Mouse (Mus musculus) thymus, postnatal 4 days (tissue): ENCODE measurements around the gene Apol6.
A peak's percentile ranks its signal among the peaks of the same experiment; 100 is the strongest.

Experiments
- DNase-seq: peaks from one replicate; pipeline ENCODE4 v3.0.0; 2021

Apol6 gene

GRCm38 (mm10) chr15:77044597-77045320 is at the start of gene Apol6:
Gene Apol6, plus strand, starts transcription at chr15:77044729.
- no peak for DNase-seq

- DNase-seq: no peak
Observed at GRCm38 (mm10) chr15:76998048-76998447, 46.5 kb upstream of the Apol6 start.

DNA sequence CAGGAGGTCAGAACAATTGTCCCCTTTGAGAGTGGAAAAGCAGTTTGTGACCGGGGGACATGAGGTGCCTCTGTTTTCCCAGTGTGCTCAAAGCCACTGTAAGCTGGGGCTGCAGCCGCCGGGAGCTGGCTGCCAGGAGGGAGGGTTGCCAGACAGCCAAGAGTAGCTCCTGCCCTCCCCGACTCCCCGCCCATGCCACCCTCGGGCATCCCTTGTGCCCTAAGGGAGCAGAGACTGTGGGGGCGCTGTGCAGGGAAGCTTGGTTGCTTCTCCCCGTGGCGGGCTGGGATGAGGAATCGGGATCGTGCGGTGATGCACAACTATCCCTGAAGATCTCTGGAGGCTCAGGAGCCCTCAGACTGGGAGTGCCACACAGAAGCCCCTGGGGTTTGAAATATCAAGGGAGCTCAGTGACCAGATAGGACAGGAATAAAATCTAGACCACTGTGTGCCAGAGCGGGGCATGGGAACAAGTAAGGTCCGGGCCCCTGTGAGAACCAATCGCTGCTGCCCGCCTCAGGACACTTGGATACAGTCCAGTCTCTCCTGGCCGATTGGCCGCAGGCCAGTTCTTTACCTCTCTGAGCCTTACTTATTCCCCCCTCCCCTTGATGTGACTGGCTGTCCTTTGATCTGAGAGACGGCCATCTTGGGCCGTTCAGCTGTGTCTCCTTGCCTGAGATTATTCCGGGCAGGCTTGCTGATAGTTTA is 45.5 kb upstream of the Apol6 start:
- DNase-seq: no peak

GRCm38 (mm10) chr15:77003173-77003867 is 41.2 kb upstream of the Apol6 start:
- DNase-seq: no peak

DNA sequence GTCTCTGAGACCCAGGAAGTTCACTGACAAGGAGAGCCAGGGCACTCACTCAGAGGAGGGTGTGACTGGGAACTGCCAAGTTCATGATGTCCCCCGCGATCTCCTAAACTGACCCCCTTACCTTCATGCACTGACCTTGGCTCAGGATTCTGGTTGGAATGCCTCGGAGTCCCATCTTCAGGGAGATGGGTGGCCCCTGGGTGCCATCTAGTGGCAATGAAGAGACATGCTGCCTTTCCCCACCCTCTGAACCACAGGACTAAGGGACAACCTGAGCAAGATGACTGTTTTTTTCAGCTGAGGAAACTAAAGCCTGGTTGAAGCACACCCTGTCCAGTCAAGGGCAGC is 40.7 kb upstream of the Apol6 start:
- DNase-seq: peak; percentile 24

GRCm38 (mm10) chr15:77008851-77009250 is 35.7 kb upstream of the Apol6 start:
- DNase-seq: no peak

- no peak for DNase-seq
Observed at GRCm38 (mm10) chr15:77013753-77014241, 30.7 kb upstream of the Apol6 start.

DNA sequence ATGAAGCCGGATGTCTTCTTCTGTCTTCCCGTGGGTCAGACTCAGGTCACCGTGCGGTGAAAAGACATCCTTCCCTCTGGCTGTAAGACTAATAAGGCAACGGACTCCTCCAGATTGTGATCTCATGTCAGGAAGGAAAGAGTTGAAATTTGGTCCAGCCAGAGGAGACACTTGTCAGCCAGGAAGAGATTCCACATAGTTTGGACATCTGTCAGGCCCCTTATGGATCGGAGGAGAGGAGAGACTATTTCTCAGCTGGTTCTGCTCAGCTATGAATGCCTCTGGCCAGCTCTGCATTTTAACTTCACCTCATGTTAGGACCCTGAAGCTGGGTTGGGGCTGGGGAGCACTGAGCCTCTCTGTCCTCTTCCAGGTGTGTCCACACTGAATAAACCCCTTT is 30.1 kb upstream of the Apol6 start:
- DNase-seq: no peak

GRCm38 (mm10) chr15:77014985-77015384 is 29.5 kb upstream of the Apol6 start:
- DNase-seq: no peak

DNA sequence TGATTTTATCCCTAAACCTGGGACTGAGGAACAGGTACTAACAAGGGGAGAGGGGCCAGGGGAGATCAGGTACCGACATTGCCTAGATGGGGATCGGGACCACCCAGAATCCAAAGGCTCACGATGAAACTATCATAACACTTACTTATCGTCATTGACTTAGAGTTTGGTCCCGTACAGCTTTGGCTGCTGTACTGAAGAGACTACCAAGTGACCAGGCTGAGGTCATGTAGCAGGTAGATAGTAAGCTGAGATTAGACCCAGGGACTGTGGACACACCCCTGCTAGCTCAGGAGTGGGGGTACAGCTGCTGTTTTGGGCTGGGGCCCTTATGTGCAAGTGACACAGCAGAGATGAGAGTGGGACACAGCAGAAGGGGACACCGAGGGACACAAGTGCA is 28.0 kb upstream of the Apol6 start:
- DNase-seq: no peak

DNA sequence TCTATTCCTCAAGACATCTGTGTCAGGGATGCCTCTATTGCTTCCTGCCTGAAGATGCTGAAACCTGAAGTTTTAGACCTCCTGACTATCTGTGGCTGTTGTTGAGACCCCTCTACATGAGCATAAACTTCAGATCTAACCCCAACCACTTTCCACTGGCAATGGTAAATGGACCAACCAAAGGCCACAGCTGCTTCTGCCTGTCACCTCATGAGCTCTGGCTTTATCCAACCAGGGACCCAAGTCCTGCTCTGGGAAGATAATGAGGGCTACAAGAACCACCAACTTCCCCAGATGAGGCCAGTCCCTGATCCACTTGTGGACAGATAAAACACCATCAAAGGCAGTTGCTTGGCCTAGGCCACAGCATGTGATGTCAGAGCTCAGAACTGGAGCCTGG is 26.6 kb upstream of the Apol6 start:
- DNase-seq: no peak

- peak; percentile 27 for DNase-seq
Observed at GRCm38 (mm10) chr15:77018740-77019340, 25.7 kb upstream of the Apol6 start.

GRCm38 (mm10) chr15:77019533-77019932 is 25.0 kb upstream of the Apol6 start:
- no peak for DNase-seq

DNA sequence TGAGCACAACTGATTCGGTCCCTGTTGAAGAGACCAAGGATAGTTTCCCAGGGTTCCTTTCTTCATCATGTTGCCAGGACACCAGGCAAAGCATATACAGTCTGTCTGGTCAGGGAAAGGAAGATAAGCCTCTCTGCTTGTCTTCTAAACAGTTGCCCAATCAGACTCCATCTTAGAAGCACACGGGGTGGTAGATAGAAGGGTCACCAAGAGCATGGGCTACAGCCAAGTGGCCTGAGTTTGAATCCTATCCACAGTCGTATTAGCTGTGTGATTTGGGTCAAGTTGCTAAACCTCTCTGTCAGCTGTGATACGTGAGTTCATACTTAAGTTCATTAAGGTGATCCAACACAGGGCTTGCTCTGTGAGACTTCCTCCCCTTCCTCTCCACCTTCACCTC is 24.4 kb upstream of the Apol6 start:
- DNase-seq: no peak

GRCm38 (mm10) chr15:77021056-77021455 is 23.5 kb upstream of the Apol6 start:
- DNase-seq: no peak

DNA sequence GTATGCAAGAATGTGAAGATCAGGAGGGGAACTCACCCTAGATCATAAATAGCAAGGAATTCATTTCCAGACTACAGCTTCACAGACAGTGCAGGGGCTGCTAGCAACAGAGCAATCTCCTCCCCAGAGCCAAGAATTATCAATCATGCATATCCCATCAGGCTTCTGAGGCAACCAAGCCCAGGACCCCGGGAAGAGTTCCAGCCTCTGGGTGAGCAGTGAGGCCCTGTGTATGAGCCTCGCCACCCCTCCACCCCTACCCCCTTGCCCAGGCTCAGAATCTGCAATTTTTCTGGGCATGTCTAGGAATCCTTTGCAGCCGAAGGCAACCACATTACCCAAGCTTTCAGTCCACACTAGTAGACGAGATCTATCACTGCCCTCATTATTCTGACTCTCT is 22.7 kb upstream of the Apol6 start:
- no peak for DNase-seq

DNA sequence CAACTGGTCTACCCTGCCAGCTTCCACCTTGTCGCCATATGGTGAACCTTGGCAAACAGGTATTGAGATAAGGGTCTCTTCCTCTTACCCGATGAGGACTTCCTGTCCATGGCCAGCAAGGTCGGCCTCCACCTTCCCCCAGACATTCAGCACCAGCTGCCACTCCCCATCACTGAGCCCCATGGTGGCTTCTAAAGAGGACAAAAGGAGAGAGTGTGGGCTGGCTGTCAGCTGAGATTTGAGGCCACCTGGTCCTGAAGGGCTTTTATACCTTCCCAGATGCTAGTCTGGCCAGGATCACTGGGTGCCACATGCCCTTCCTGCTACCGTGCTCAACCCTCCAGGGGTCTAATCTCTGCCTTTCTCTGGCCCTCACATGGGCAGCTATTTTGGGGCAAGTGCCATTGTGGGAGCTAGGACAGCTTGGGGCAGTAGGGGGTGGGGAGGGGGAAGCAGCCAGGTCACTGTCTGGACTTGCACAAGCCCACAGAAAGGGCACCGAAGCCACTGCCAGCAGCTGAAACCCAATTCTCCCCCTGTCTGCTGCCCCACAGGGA is 22.1 kb upstream of the Apol6 start:
- no peak for DNase-seq

DNA sequence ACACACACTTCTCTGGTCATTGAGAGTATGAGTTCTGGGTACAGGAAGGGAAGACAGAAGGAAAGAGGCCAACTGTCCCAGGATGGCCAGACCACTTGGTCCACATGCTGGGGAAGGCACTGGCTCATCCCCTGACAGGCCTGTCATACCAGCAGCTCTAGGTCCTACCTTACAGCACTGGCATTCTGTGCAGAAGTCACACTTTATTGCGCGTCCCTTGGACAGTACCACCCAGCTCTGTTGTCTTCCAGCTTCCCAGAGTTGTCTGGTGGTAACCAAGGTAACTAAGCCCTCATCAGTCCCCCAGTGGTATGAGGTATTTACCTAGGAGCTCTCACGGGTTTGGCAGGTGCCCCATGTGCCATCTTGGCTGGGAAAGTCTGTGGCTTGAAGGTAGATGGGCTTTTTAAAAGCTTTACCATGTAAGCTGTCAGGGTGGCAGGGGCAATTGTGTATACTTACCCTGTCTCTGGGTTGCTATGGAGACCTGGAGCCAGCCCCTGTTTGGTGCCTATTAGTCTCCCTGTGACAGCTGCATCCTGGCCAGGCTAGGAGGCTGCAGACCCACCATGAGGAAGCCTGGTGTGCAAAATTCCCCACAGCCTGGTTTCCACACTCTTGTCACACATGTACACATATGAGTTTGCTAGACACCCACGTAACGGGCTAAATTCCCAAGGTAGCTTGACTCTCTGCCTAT is 18.5 kb upstream of the Apol6 start:
- no peak for DNase-seq

GRCm38 (mm10) chr15:77027117-77027516 is 17.4 kb upstream of the Apol6 start:
- DNase-seq: no peak

DNA sequence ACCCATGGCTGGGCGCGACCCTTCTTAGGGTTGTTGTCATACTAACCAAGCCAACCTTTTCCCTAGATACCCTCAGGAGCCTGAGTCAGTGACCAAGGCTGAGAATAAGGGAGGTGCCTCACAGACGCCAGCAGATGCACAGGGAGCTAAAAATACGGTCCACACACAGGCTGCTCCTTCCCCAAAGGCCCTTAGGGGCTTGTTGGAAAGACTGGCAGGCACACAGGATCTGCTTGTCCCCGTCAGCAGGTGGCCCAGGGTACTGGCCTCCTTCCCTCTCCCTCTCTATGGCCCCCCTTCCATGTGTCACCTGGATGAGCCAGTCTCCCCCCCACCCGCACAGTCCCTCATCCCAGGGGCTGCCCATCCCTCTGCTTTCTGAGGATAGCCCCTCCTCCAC is 16.9 kb upstream of the Apol6 start:
- DNase-seq: no peak

DNA sequence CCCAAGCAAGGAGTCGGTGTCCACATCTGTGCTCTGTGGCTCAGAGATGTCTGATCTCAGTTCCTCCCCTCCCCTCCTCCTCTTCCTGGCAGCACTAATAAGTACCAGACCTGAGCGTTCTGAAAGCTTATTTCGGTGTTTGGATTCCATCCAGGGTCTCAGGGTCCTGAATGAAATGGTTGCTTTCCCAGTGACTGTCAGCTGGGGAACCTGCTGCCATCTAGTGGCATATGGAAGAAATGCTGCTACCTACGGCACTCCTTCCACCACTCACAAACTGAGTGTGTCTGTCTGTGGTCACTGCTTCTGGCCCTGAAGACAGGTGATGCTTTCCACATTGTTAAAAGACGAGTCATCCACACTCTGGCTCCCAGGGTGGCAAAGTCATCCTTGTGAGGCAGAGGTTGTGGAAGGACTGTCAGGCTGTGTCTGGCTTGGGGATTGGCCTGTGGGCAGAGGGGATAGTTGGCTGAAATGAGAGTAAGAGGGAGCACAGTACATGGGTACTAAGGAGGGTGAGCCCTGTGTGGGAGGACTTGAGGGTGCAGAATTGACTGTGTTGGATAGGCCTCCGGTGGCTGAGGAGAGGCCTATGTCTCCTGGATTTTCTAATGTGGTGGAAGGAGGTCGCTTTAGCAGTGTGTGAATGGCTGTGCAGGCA is 15.1 kb upstream of the Apol6 start:
- peak; percentile 56 for DNase-seq

GRCm38 (mm10) chr15:77031271-77031670 is 13.3 kb upstream of the Apol6 start:
- DNase-seq: no peak
